Mouse (Mus musculus) testis, adult 2 months (tissue): ENCODE results near the gene Uxt. TPM values are rescaled to one million over a fixed set of nuclear protein-coding genes. Genes with fewer than 3 reads are reported as not detected.

Experiments used
- H3K27ac ChIP-seq: fragments of 200-500 bp; 2 replicates; pipeline ENCODE4 v1.5.1; 2012; ENCODE audit warnings: low read depth, low read length; ENCODE audit not compliant: control insufficient read depth, insufficient read depth
- H3K27me3 ChIP-seq: fragments of 200-500 bp; 2 replicates; pipeline ENCODE4 v1.6.1; 2012; ENCODE audit warnings: mild to moderate bottlenecking, low read length, moderate library complexity; ENCODE audit not compliant: control insufficient read depth, insufficient read depth
- H3K36me3 ChIP-seq: fragments of 200-500 bp; 2 replicates; pipeline ENCODE4 v1.6.1; 2012; ENCODE audit warnings: mild to moderate bottlenecking, low read length; ENCODE audit not compliant: control insufficient read depth, insufficient read depth
- H3K4me1 ChIP-seq: fragments of 200-500 bp; 2 replicates; pipeline ENCODE4 v1.6.1; 2012; ENCODE audit warnings: low read length; ENCODE audit not compliant: control insufficient read depth, insufficient read depth
- H3K4me3 ChIP-seq: fragments of 200-500 bp; 2 replicates; pipeline ENCODE4 v1.5.1; 2012; ENCODE audit warnings: low read depth, mild to moderate bottlenecking, low read length, moderate library complexity, mixed read lengths; ENCODE audit not compliant: control insufficient read depth
- CTCF ChIP-seq: fragments of 200-500 bp; IDR thresholded peaks from 2 replicates; pipeline ENCODE4 v1.5.1; 2012; ENCODE audit warnings: low read depth, mild to moderate bottlenecking, inconsistent platforms, low read length, moderate library complexity; ENCODE audit not compliant: control insufficient read depth, insufficient read depth, insufficient replicate concordance
- POLR2A ChIP-seq: fragments of 200-500 bp; IDR thresholded peaks from 2 replicates; pipeline ENCODE4 v1.6.1; 2012; ENCODE audit warnings: low read depth, mild to moderate bottlenecking, inconsistent platforms, low read length, moderate library complexity; ENCODE audit not compliant: control insufficient read depth
- polyA plus RNA-seq: library from polyadenylated mRNA; depleted of rRNA; stranded (reverse); fragments of >200 nt; gene quantifications from 2 replicates; pipeline ENCODE4 v1.2.3, GENCODE M21; 2012

Uxt gene
- polyA plus RNA-seq, 1 experiment, result 5.9 TPM

DNA sequence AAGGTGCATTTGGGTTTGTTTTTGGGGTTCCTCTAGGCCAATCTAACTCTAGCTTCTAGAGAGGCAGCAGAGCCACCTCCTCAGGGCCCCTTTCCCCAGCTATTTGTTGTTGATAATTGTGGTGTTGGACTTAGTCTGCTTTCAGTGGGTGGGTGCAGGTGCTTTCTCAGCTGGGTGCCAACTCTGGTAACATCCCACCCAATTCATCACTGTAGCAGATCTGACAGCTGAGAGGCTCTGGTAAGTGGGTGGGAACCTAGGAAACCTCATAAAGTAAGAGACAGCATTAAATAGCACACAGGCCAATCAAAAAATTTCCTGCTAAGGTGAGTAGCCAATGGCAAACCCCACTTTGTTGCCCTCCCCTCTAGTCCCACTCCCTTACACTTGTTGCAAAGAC lies 36.8 kb downstream of the Uxt start:
- H3K4me1 ChIP-seq, result peaks cover 3% of the 10 kb centered on the region
- H3K36me3 ChIP-seq, result no peaks in the 10 kb centered on the region
- no peak overlapping the region for H3K4me3 ChIP-seq
- no peak overlapping the region for H3K27ac ChIP-seq
- TF ChIP-seq CTCF, result no peak
- TF ChIP-seq POLR2A, result no peak
- no peaks in the 10 kb centered on the region for H3K27me3 ChIP-seq

DNA sequence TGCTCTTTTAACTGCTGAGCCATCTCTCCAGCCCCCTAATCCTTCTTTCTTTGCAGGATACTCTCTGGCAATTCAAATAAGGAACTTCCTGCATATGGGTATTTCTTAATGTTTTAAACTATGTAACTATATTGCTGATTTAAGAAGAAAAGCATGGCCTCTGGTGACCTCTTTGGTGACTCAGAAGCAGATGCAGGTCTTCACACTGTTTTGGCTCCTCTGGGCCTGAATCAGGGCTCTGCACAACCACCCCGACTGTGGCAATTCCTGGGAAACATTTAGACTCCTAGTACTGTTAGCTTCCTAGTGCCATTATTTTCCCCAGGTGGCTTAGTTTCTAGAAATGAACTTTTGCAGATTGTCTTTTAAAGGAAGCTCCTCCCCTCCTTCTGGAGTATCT lies 38.3 kb downstream of the Uxt start:
- Histone ChIP-seq H3K27ac (no peak overlapping the region), H3K36me3 (no peaks in the 10 kb centered on the region), H3K4me1 (peaks cover 3% of the 10 kb centered on the region), H3K4me3 (no peak overlapping the region), H3K27me3 (no peaks in the 10 kb centered on the region)
- TF ChIP-seq CTCF (no peak), POLR2A (no peak)

DNA sequence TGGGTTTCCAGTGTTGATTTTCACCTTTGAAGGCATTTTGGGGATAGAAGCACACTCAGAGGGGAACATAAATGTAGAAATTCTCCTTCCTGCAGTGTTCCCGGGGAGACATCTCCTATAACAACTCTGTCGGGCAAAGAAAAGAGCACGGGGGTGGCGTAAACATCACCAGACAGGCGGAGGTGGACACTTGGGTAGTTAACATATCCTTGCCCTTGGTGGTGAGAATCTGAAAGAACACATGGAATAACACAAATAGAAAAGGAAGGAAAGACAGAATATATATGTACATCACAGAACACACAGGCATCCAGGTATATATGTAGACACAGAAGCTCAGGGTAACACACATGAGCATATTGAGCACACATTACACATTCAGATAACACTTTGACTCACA lies 40.5 kb downstream of the Uxt start:
- Histone ChIP-seq H3K27ac (no peak overlapping the region), H3K4me1 (peaks cover 3% of the 10 kb centered on the region), H3K36me3 (no peaks in the 10 kb centered on the region), H3K4me3 (no peak overlapping the region), H3K27me3 (no peaks in the 10 kb centered on the region)
- TF ChIP-seq POLR2A (no peak), CTCF (no peak)

DNA sequence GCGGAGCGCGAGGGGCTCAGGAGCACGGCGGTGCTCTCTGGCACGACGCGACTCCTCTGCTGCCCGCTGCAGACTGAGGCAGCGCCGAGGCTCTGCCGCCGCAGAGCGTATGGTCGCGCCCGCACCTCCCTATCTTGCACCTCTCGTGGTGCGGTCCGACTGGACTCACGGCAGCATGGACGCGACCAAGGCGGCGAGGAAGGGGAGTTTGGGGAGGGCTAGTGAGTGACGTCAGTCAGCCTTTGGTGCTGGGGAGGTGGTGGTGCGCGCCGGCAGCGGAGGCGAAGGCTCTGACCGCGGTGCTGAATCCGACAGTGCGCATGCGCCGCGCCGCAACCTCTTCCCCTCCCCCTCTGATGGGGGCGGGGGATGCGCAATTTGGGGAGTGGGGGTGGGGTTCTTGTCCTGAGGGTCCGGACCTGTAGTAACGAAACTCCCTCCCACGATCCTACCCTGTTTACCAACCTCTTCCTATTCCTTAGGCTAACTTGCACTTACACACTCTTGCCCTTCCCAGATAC lies 40.9 kb downstream of the Uxt start, which contains the start of gene Syn1:
Gene Syn1 (minus strand): TSS at position 161 of the 521 bp plus-strand sequence.
- Histone ChIP-seq H3K4me1 (peaks cover 3% of the 10 kb centered on the region), H3K27me3 (no peaks in the 10 kb centered on the region), H3K4me3 (peak within 1 kb of the TSS; percentile 80), H3K27ac (no peak within 1 kb of the TSS), H3K36me3 (no peaks in the 10 kb centered on the region)
- TF ChIP-seq POLR2A (no peak), CTCF (no peak)

DNA sequence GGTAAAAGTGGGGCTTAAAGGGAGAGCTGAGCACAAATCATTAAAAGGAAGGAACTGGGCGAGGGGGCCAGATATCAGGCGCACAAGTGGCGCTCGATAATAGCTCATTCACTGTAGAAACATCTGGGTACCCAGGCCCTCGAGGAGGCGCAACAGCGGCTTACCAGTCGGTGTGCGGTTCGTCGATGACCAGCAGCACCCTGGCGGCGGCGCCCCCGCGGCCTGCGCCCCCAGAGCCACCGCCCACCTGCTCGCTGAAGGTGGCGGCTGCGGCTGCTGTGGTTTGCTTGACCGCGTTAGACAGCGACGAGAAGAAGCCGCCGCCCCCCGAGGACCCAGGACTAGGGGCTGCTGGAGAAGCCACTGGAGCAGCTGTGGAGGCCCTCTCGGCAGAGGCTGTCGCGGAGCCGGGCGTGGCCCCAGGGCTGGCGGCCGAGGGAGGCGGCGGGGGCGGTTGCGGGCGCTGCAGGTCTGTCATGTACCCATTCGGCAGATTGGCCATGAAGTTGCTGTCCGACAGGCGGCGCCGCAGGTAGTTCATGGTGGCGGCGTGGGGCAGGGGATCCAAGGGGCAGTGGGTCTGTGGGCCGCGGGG lies 41.5 kb downstream of the Uxt start:
- no peak overlapping the region for H3K27ac ChIP-seq

DNA sequence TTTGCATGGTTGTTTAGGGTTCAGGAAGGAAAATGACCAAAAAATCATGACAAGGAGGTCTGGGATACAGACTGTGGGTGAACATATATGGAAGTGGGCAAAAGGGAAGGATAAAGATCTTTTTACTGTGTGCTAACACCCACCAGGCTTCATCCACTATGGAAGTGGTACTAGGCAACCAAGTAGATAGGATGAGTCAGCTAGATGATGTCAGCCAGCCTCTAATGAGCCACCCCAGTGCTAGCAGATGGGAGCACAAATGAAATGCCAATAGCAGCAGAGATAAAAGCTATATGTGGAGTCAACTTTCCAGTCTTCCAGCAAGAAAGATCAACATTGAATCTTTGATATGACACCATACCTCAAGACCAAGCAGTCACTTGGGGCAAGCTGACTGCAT lies 46.7 kb downstream of the Uxt start:
- no peak for TF ChIP-seq CTCF
- TF ChIP-seq POLR2A, result no peak
- Histone ChIP-seq H3K4me3 (no peak overlapping the region), H3K27me3 (no peaks in the 10 kb centered on the region), H3K27ac (no peak overlapping the region), H3K4me1 (no peaks in the 10 kb centered on the region), H3K36me3 (no peaks in the 10 kb centered on the region)

More for the DNA sequence above, 41.5 kb downstream of the Uxt start:
- Histone ChIP-seq H3K4me3 (peak overlapping the region; percentile 80), H3K4me1 (peaks cover 3% of the 10 kb centered on the region), H3K36me3 (no peaks in the 10 kb centered on the region), H3K27me3 (no peaks in the 10 kb centered on the region)
- TF ChIP-seq POLR2A (no peak), CTCF (no peak)

DNA sequence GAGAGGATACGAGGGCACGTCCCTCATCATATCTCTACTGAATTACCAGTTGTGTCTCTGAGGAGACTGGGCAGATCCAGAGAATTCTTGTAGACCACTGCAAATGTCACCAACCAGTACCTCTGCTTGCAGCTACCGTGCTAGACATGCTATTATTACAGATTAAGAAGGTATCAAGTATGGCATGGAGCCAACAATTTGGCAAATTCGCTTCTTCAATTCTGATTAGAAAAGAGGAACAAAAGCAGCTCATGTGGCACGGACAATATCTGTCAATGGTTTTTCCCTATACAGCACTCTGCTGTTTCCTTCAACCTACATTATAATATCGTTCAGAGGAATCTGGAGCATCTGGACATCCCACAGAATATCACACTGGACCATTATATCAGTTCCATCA lies 48.1 kb downstream of the Uxt start:
- Histone ChIP-seq H3K27ac (no peak overlapping the region), H3K4me3 (no peak overlapping the region), H3K36me3 (no peaks in the 10 kb centered on the region), H3K4me1 (no peaks in the 10 kb centered on the region), H3K27me3 (no peaks in the 10 kb centered on the region)
- TF ChIP-seq CTCF (no peak), POLR2A (no peak)
